Mouse (Mus musculus) retina, postnatal 7 days (tissue): ENCODE data around the gene Phb.
A peak's percentile ranks its signal among the peaks of the same experiment; 100 is the strongest.

ENCODE experiments used
- DNase-seq: peaks from one replicate; pipeline ENCODE4 v3.0.0-alpha.2; 2012; ENCODE audit warnings: low read depth, low spot score

Gene Phb

DNA sequence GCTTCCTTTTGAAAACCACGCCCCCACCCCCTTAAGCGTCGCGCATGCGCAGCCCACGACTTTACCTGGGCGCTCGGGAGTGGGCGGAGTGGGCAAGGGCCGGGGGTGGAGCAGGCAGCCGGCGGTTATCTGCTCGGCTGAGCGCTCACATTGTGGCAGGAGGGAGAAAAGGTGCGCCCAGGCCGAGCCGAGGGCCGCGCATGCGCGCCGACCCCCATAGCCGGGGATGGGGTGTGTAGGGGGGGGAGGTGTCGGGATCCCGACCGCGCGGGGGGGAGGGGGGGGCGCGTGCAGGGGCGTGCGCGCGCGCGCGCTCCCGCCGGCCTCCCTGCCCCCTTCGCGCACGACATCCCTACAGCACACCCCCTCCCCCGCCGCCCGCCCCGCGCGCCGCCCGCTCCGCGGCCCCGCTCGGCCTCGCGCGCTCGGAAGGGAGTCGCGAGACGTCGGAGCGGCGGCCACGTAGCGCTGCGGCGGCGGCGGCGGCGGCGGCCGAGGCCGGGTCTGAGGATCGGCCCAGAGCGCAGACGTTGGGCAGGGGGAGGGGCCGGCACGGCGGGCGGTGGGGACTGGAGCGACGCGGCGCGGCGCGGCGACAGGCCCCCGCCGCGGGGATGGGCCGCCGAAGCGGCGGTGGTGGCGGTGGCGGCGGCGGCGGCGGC lies 45.9 kb downstream of the Phb start, which contains the start of gene Zfp652:
Gene Zfp652, plus strand, starts transcription at position 111 of the 662 bp plus-strand sequence.
- DNase-seq, result peak; percentile 89

DNA sequence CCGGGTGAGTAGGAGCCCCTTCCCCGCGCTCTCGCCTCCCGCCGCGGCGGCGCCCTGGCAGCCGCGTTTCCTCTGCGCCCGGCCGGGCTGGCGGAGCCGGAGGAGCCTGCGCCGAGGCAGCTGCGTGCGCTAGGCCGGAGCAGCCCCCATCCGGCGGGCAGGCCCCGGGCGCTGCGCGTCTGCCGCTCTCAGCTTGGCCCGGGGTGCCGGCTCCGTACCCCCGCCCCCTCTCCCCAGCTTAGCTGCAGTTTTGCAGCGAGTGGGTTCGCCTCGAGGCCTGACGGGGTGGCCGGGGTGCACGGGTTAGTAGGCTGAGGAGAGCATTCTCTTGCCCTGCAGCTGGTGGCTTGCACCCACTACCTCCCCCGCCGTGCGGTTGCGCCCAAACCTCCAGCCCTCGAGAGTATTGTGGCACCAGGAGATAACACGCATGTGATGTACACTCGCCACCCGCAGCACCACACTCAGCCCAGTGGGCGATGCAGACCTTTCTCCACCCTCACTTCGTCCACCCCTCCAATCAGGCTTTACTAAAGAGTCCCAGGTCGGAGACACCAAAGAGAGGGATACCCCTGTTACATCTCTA lies 46.6 kb downstream of the Phb start:
- DNase-seq, result peak; percentile 28

DNA sequence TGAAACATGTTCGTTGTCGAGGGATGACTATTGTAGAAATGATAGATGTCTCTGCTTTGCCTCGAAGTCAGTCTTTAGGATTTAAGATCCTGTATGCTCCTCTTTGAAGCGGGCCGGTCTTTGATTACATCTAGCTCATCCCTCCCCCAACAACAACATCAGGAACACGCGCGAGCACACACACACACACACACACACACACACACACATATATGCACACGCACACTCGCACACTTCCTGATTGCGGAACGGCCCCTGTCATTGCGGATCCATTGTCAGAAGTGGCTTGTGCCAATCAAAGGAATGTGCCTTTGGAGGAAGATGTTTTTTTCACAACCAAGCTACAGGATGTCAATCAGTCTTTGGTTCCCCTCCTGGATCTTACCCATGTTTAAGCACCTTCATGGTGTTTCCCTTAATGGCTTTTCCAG lies 47.1 kb downstream of the Phb start:
- no peak for DNase-seq

DNA sequence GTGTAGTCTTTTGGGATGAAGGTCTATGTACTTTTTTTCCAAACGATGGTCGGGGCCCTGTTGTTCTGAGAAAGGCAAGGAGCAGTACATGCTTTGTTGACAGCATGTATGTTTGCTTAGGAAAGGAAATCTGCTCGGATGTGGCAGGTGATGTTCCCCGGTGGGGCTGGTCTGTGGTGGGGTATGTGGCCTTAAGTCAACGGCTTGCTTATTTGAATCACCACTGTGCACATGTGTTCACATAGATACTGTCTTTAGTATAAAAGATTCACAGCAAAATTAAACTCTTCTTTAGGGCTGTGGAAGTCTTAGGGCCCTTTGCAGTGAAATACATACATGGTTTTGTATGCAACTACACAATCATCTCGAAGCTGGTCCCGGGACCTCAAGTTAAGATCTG lies 47.7 kb downstream of the Phb start:
- DNase-seq, result no peak

- no peak for DNase-seq
Measured at GRCm38 (mm10) chr11:95716136-95716535, 49.4 kb downstream of the Phb start.

- no peak for DNase-seq
Measured at GRCm38 (mm10) chr11:95719356-95719755, 52.6 kb downstream of the Phb start.

DNA sequence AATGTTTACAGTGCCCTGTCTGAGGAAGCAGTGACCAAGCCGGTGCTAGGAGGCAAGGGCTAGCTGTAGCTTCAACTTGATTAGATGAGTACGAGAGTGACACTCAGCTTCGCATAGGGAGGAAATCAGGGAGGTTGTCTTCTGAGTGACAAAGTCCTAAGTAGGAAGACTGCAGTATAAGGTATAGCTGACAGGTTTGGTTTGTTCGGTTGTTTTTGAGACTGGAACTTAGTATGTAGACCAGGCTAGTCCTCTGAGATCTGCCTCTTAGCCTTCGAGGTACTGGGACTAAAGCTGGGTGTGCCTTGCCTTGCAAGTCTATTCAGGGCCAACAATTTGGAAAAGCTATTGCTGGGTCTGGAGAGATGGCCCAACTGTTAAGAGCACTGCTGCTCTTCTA lies 56.5 kb downstream of the Phb start, which contains the start of gene B130006D01Rik:
Gene B130006D01Rik, plus strand, starts transcription at position 301 of the 400 bp plus-strand sequence.
- no peak for DNase-seq

DNA sequence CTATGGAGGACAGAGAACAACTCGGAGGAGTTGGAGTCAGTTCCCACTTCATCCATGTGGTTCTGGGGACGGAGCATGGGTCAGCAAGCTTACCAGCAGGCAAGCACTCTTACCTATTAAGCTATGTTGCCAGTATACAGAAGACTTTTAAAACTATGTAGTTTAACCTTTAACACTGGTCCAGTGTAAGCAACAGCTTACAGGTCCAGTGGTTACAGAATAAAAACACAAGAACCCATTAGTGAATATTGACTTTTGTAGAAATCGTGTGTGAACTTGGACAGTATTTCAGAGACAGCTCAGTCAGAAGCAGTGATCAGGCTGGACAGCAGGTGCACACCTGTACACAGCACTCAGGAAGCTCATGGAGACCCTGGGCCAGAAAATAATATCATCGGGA lies 57.7 kb downstream of the Phb start:
- no peak for DNase-seq

- no peak for DNase-seq
Measured at GRCm38 (mm10) chr11:95726156-95726555, 59.4 kb downstream of the Phb start.

- DNase-seq, result no peak
Measured at GRCm38 (mm10) chr11:95727947-95728346, 61.2 kb downstream of the Phb start.

DNA sequence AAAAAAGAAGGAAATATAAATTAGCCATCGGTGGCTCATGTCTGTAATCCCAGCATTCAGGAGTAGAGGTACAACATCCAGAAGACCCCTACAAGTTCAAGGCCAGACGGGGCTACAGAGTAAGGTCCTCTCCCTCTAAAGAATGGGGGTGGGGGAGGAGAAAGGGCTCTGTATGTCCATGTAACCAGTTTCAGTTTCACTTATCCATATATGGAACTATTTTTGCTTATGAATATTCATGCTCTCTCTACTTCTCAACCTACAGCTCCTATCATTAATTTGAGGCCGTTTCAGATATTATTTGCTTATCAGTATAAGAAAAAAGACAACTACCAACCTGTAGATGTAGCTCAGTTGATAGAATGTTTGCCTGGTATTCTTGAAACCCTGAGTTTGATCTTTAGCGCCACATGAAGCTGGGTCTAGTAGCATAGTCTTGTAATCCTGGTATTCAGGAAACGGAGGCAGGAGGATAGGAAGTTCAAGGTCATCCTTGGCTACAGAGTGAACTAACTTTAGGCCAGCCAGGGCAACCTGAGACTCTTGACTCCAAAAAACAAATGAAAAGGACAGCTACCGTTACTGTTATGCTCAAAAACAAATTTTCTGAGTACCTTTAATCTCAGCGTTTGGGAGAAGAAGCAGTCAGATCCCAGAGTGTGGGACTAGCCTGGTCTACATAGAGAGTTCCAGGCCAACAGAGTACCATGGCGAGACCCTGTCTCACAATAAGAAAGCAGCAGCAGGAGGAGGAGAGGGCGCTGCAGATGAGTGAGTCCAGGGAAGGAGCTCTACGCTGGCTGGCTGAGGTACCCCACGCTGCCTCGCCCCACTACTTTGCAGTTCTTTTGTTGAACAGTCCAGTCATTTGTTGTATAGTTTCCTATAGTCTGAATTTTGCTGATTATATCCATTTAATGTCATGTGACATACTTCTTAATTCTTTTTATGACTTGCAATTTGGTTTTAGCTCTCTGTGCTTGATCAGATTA lies 62.5 kb downstream of the Phb start:
- DNase-seq, result no peak
